Mouse (Mus musculus) common myeloid progenitor, adult 5-6 weeks (primary cell): ENCODE results near the gene Rbm41. TPM values are rescaled to one million over a fixed set of nuclear protein-coding genes. Genes with fewer than 3 reads are reported as not detected.

Experiments used
- ATAC-seq: replicated peaks from 2 replicates; pipeline ENCODE4 v1.8.0; 2016; ENCODE audit warnings: low read depth, mild to moderate bottlenecking, moderate TSS enrichment, inconsistent platforms; ENCODE audit not compliant: poor library complexity, severe bottlenecking
- total RNA-seq: library from RNA; stranded (forward); fragments of 200-1000, 187-1606 nt; gene quantifications from 2 replicates; pipeline ENCODE4 v1.2.3, GENCODE M21; 2017

Gene Rbm41
- total RNA-seq, result 15.2 and 17.8 TPM in 2 replicates

DNA sequence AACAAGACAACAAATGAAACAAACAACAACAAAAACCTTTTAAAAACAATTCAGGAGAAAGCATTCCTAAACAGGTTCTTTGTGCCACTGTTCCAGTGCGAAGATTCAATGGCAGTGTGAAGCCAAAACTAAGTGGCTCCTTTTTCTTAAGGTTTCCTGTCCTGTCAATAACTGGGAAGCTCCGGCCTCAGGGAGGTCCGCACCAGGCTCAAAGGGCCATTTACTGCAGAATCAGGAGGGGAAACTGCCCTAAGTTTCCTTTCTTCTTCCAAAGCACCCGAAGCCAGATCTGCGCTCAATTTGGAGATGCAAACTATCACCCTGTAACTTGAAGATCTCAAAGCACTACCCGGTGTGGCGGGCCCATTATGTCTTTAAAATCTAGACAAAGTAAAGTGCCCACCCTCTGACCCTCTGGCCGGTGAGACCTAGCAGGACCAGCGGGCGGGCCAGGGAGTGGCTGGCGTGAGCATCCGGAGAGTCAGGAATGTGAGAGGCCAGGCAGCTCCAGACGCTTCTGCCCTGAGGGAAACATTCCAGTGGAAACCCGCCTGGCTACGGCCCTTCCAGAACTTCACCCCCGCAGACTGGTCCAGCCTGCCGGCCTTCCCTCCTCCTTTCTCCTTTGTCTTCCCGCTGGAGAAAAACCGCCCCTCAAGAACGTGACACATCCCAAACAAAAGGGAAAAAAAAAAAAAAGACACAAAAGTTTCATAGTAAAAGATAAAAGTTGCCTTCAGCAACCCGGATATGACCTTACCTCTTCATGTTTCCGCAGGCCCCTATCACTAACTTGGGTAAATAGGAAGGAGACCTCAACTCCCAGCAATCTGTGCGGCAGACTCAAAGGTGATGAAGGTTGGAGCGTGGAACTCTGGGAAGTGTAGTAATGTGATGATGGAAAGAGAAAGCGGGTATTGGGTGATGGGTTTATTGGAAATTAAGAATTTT lies at the start of gene Rbm41:
TSS of gene Rbm41 (minus strand) at position 856 of the 951 bp plus-strand sequence.
- ATAC-seq, result peak; percentile 99

DNA sequence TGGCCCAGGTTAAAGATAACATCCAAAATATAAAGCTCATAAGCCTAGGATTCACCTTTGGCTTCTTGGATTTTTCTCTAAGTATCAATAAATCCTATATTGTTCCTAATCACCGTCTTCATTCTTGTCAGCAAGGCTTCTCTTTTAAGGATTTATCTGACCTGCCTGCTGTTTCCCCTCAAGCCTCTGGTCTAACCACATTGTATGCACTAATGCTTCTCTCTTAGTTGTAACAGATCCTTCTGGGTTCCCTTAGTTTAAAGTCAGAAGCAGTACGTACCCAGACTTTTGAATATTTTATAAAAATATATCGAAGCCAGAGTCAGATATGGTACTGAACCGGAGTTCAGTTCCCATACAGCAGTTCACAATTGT lies 283 bp upstream of the Rbm41 start:
- ATAC-seq, result peak; percentile 72

DNA sequence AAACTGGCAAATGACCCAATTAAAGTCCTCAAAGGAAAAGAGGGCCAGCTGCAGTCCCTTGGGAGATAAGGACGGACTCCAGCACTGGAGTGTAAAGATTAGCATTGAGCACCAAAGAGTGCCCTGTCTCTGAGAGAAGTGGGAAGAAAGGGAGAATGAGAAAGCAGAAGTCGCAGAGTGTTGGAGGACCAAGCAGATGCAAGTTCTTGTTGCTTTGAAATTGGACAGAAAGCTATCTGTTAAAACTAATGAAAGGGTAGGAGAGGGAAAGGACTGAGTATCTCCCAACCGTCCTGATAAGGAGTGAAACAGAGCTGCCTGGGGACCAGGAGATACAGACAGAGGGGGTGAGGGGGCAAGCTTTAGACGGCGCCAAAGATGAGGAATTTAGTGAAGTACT lies 16.3 kb downstream of the Rbm41 start:
- ATAC-seq, result peak; percentile 50

DNA sequence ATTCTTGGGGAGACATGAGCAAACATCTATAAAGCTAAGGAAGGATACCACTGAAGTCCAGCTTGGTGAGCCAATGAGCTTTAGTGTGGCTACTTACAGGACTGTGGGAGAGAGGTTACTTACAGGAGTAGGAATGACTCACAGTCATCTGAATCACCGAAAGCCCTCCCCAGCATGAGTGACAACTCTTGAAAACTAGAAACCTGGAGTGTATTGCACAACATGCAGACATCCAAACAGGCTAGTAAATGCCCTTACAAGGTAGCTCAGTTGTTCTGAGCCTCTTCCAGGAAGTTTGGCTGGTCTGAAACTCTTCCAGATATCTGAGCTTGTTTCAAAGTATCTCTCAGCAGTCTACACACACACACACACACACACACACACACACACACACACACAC lies 64.9 kb downstream of the Rbm41 start:
- no peak for ATAC-seq

DNA sequence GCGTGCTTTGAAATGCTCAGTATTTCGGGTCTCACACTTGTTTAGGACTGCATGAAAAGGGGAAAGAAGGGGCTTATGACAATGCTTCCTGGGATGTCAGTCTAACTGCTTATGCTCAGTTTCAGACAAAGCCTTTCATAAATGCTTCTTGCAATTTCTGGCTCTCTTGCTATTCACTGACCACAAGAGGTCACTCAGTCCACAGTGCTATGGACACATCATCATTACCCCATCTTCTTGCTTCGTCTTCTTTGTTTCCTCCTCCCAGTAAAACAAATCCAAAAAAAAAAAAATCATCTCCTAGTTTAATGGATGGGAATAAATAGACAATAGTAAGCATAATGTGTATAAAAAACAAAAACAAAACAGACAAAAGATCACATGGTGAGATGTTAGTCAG lies 65.9 kb downstream of the Rbm41 start:
- ATAC-seq, result no peak

DNA sequence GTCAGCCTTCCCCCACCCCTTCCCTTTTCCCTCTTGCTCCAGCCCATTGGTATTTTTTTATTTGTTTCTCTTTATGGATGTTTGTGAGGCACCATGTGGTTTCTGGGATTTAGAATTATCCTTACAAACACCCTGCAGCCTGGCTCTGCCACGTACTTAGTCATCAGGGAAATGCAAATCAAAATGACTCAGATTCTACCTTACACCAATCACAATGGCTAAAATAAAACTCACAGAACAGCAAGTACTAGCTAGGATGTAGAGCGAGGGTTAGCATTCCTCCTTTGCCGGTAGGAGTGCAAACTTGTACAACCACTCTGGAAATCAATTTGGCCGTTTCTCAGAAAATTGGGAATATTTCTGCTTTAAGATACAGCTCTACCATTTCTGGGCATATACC lies 77.8 kb downstream of the Rbm41 start:
- no peak for ATAC-seq

DNA sequence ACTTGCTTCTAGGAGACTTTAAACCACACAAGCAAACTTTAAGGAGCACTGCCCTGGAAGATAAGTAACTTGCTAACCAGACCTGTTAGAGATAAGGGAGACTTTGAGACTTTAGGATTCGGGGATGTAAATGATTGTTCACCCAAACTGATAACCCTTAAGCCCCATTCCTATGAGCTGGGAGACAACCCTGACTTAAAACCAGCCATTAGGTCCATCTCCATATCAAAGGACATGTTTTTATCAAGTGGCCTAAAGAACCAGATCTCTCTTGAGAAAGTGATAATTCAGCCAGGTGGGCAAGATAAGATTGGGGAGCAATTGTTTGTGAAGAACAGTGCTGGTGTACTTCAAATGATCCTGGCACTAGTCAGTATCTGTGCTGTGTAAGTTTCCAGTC lies 107.0 kb downstream of the Rbm41 start:
- ATAC-seq, result no peak

DNA sequence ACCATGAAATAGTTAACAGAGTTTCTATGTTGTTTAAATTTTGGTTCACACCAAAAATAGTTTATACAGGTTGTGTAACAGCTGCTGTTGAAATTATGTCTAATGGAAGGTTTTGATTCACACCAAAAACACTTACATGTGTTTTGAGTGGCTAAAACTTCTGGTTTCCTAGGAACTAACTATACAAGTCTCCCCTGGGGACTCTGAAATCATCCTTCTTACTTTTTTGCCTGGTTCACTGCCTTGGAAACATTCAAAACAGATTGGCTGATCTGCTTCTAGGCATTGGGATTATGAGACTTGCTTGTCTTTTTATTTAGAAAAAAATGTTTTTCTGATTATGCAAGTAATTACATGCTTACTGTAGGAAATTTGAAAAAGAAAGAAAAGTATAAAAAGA lies 115.2 kb downstream of the Rbm41 start:
- ATAC-seq, result no peak

DNA sequence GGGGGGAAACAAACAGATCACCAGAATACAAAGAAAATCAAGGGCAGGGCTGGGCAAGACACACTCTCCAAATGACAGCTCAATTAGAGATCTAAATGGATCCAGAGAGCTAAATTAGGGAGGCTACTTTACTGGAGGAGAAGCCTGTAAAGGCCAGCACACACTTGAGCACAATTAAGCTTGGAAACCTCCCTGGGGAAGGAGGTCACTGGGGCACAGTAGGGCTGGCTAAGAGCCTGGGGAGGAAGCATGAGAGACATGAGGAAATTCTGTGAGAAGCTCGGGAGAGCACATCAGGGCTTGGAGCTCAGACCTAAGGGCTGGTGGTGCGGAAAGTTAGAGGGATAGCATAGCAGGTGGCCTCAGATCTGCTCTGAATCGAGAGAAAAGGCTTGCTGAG lies 120.5 kb downstream of the Rbm41 start:
- ATAC-seq, result no peak

DNA sequence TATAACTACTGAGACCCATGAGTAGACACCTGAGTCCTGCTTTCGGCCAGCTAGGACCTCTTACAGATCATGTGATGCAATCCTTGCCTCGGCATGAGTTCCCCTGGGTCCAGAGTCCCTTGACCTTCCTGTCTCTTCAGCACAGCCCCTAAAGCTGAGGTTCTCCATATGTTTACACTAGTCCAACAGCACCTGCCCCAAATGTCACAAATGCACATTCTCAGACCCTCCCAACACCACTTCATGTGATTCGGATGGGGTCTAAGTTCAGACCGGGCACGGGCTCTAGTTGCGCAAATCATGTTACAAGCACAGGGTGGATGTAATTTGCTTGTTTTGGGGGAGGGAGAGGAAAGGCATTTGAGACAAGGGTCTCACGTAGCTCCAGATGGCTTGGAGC lies 121.3 kb downstream of the Rbm41 start:
- ATAC-seq, result no peak

DNA sequence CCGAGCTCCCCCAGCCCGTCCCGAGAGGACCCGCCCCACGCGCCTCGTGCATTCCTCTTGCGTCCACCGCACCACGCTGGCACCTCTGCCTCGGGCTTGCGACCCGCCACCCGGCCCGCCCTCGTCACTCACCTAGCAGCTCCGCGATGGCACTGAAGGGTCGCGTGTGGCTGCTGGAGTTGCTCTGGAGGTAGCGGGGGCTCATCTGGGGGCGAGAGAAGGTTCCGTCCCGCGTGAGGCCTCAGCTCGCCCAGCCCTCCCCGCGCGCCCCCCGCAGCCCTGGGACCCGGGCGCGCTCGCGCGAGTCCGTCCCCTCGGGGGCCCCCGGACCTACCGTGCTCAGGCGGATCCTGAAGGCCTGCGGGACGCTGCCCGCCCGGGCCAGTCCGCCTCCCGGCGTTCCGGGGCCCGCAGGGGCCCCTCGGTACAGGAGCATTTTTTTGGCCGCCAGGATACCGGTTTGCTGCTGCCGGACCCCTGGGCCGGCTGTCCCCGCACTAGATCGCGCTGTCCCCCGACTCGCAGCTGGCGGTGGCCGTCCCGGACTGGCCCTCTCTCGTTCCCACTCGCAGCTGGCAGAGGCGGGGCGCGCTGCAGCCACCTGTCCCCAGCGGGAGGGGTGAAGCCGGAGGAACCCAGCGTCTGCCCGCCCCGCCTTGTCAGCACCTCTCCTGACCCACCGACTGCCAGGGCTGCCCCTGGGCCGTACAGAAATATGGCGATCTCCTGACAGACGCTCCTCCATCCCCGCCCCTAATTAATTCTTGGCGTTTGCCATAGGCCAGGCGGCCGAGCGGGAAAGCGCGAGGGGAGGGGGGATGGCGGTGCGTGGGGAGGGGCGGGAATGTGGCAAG lies 127.2 kb downstream of the Rbm41 start, which contains the start of gene Morc4:
TSS of gene Morc4 (minus strand) at position 740 of the 854 bp plus-strand sequence.
- peak; percentile 79 for ATAC-seq

DNA sequence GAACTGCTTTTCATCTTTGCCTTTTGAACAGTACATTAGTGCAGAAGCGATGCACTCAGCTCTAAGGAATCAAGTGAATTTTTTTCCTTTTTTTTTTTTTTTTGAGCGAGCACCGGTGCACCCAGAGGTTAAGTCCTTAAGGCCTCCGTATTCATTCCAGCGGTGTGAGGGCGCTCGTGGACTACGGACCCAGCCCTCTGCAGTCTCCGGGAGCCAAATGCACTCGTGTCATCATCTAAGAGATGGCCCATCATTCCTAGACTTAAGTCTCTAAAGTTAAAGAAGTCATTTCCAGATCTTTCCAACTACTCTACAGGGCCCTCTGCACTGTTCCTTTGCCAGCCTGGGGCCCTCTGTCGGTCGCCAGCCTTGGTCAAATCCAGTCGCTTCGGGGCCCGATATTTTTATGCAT lies 128.1 kb downstream of the Rbm41 start:
- ATAC-seq, result peak; percentile 50; the same call in 1 of the 2 replicates

DNA sequence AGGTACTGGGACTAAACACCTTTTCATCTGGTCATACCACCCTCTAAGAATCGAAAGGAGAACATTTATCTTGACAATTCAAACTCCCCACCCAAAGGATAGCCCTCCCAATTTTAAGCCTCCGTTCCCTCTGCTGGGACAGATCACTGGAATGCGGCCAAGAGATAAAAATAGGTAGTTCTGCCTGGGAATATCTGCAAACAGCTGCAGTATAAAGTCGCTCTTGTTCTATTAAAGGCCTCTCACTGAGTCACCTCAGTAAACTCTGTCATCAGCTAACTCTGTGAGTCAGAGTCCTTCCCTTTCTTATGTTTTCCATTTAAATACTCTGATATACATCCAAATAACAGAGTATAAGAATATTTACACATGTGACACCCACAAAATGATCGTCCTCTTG lies 139.0 kb downstream of the Rbm41 start:
- no peak for ATAC-seq

DNA sequence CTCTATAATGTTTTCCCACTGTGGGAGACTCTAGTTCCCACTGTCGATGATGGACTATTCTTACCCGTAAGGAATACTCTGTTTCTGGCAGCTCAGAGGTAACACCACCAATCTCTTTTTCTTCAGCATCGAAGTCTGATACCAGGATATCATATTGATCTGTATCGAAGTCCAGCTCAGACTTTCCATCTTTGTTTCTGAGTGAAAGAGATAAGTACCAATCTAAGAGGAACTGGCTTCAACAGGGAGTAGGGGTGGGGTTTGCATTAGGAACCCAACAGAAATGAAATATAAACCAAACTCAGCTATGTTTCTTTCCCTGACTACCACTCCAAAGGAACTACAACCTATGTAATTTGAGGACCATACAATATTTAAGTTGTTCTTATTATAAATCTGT lies 143.6 kb downstream of the Rbm41 start:
- ATAC-seq, result no peak

DNA sequence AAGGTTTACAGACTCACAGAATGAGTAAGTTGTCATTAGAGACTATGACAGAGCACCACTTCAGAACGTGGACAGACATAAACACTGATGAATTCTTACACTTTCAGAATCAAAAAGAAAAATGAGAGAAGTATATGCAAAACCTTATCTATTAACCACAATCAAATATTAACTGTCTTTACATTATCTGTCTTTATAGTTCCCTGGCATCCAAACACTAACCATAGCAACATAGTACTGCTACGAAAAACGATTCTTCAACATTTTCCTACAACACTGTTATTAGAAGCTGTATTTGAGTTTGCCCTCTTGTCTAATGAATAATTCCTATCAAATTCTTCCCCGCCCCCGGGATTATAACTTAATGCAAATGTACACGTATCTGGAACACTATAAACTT lies 157.3 kb downstream of the Rbm41 start:
- no peak for ATAC-seq

Other genes with a start within 250 kb of the Rbm41 start
- not detected in 2 replicates for gene Ripply1, start 216.2 kb downstream of the Rbm41 start, total RNA-seq
- gene Cldn2, start 197.8 kb downstream of the Rbm41 start, total RNA-seq, result not detected in 2 replicates
- 3.1 and 3.7 TPM in 2 replicates for gene Morc4, start 126.9 kb downstream of the Rbm41 start, total RNA-seq
- not detected in 2 replicates for gene Nup62cl, start 64.1 kb upstream of the Rbm41 start, total RNA-seq
- not detected in 2 replicates for gene Pih1h3b, start 64.3 kb upstream of the Rbm41 start, total RNA-seq